Mouse (Mus musculus): Measurements from ENCODE around the gene Ermard. TPM values are rescaled to one million over a fixed set of nuclear protein-coding genes. Genes with fewer than 3 reads are reported as not detected.

Ermard gene
- total RNA-seq, 2 experiments from 2014 or later: 26.7 to 96.5 TPM

DNA sequence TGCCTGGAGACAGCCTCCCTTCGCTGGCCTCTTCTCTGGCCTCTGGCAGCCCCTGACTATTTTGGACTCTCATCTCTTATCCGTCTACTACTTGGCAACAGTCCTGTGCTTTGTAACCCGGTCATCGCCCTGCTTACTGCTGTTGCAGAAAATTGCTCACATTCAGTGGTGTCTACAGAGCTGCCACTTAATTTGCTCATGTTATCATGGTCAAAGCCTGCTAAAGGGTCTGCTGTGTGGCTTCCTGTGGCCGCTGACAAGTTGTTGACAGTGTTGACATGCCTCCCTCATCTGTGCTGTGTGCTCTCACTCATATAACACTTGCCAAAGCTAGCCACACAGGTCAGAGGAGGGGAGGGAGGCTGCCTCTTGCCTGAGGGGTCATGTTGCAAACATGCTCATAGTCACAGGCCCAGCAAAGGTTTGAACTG lies 17.2 kb downstream of the Ermard start:
- no peak for ATAC-seq (replicated peaks; ENCODE audit: low FRiP score, low TSS enrichment, poor library complexity, severe bottlenecking)

GRCm38 (mm10) chr17:15059646-15060045 lies 18.6 kb downstream of the Ermard start:
- ATAC-seq (replicated peaks; ENCODE audit: low FRiP score, low TSS enrichment, poor library complexity, severe bottlenecking): no peak

DNA sequence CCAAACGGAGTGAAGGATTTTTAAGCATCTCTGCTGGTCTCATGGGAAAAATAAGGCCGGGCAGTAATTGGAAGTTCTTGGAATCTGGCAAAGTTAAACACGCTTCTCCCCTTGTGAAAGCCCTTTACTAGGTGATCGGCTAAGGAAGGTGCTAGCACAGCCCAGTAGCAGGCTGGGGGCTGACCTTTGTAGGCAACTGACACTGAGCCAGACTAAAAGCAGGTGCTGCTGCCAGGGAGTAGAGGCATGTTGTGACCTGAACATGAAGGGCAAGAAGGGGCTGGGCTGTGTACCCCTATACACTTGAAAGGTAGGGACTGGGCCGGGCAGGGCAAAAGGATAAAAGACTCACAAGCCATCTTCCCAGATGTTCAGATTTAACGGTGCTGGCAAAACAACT lies 19.3 kb downstream of the Ermard start:
- ATAC-seq (replicated peaks; ENCODE audit: low FRiP score, low TSS enrichment, poor library complexity, severe bottlenecking): no peak

DNA sequence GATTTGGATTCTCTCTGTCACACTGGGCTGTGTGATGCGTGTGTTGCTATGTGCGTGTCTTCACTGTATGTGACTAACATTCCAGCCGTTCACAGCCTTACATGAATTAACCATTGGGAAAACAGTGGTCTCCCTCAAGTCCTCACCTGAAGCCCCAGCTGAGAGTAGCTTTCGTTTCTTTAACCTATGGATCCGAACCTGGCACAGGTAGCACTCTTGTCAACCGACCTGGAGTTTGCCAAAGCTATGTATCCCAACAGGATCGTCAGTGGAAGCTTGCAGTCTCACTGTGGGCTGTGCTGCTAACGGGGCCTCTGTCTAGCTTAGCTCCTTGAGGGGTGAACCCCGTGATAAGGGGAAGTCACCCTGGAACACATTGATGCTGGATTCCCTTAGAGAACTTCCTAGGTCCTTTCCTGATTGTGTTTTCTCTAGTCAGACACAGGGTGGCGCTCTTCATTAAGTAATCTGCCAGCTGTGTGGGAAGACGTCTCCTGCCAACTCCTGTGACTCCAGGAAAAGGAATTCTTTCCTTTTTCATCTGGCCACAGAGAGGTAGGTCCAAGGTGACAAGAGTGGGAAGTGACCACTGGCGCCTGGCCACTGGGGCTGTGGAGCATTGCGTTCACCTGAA lies 24.5 kb downstream of the Ermard start:
- peak; percentile 64 for ATAC-seq (replicated peaks; ENCODE audit: low FRiP score, low TSS enrichment, poor library complexity, severe bottlenecking)

DNA sequence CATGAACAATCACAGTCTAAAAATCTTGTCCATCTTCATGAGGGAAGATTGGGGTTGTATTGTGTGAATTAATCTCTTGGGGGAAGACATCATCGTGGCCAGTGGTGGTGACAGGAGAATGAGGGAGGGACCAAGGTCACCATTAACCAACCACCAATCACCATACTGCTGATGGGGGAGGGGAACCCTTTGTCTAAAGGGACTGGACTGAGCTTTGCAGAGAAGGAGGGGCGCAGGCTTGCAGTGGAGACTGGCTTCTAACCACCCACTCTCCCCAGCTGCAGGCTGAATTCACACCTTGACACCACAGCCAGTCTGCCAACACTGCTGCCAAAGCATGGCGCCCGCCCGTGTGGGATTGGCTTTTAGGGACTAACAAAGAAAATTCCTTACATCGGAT lies 25.1 kb downstream of the Ermard start:
- ATAC-seq (replicated peaks; ENCODE audit: low FRiP score, low TSS enrichment, poor library complexity, severe bottlenecking): peak; percentile 36; the same call in 1 of the 2 replicates

- no peak for ATAC-seq (replicated peaks; ENCODE audit: low FRiP score, low TSS enrichment, poor library complexity, severe bottlenecking)
These were observed 25.9 kb downstream of the Ermard start for GRCm38 (mm10) chr17:15066911-15067310.

DNA sequence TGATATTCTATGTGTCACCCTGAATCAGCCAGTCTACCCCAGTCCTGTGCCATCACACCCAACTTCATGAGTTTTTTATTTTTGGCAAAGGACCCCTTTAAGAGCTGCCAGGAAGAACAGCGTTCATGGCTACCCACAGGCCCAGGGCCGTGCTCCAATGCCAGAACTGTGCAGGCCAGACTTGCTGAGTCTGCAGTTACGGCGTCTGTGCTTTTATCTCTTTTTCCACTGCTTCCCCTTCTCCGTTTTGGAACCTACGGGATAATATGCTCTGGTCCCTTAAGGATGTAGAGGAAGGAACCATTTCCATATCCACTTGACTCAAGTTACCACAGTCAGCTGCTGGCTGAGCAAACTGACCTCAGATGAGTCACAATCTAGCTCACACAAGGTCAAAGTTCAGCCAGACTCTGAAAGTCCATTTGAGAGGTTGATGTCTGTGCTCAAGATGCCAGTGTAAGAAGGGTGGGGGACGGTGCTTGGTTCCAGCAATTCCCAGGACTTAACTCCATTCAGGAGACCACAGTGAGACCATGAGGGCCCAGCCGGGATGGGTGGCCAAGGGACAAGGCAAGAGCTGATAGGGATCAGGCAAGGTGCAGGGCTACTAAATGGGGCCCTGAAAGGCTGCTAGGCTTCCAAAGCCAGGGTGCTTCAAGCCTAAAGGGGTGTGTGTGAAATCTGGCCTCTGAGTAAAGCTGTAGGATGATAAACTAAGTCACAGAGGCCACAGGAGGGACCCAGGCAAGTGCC lies 27.2 kb downstream of the Ermard start:
- ATAC-seq (replicated peaks; ENCODE audit: low FRiP score, low TSS enrichment, poor library complexity, severe bottlenecking): no peak

- ATAC-seq (replicated peaks; ENCODE audit: low FRiP score, low TSS enrichment, poor library complexity, severe bottlenecking): no peak
These were observed 28.1 kb downstream of the Ermard start for GRCm38 (mm10) chr17:15069124-15069523.

- no peak for ATAC-seq (replicated peaks; ENCODE audit: low FRiP score, low TSS enrichment, poor library complexity, severe bottlenecking)
These were observed 31.2 kb downstream of the Ermard start for GRCm38 (mm10) chr17:15072211-15072610.

- no peak for ATAC-seq (replicated peaks; ENCODE audit: low FRiP score, low TSS enrichment, poor library complexity, severe bottlenecking)
These were observed 34.0 kb downstream of the Ermard start for GRCm38 (mm10) chr17:15075033-15075432.

GRCm38 (mm10) chr17:15077536-15077935 lies 36.5 kb downstream of the Ermard start:
- ATAC-seq (replicated peaks; ENCODE audit: low FRiP score, low TSS enrichment, poor library complexity, severe bottlenecking): peak; percentile 98

DNA sequence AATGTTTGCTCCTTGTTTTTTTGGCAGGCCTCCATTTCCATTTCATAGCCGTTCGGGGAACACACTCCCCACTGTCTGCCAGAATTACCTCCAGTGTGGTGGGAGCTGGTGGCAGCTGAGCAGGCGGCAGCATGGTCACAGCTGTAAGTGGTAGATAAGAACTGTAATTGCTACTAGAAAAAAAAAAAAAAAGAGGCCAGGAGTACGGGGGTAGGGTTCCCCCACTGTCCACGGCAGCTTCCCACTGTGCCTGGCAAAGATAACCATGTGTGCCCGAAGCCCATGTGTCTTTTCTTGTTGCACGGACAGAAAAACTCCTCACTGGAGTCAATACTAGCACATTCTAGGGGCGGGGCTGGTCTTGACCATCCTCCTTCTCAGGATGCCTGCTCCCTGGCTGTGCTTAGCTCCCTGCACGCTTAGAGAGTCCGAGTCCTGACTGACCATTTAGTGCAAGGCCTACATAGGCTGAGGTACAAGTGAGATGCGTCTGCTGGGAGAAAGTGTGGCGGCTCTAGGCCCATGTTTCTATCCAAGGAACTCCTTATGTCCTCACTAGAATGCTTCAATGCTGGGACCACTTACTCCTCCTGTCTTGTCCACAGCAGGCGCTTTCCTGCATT lies 43.3 kb downstream of the Ermard start:
- ATAC-seq (replicated peaks; ENCODE audit: low FRiP score, low TSS enrichment, poor library complexity, severe bottlenecking): peak; percentile 95

DNA sequence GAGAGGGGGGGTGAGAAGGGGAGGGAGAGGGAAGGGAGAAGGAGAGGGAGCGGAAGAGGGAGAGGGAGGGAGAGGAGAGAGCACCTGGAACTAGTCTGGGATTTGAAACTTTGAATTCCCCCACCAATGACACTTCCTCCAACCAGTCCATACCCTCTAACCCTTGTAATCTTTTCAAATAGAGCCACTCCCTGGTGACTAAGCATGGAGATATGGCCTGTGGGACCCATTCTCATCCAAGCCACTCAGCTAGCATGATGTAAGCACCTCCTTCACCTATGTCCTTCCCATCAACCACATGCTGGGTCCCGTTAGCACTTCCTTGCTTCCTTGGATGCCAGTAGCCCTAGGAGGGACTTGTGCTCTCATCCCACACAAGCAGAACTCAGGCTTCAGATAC lies 44.0 kb downstream of the Ermard start:
- no peak for ATAC-seq (replicated peaks; ENCODE audit: low FRiP score, low TSS enrichment, poor library complexity, severe bottlenecking)

DNA sequence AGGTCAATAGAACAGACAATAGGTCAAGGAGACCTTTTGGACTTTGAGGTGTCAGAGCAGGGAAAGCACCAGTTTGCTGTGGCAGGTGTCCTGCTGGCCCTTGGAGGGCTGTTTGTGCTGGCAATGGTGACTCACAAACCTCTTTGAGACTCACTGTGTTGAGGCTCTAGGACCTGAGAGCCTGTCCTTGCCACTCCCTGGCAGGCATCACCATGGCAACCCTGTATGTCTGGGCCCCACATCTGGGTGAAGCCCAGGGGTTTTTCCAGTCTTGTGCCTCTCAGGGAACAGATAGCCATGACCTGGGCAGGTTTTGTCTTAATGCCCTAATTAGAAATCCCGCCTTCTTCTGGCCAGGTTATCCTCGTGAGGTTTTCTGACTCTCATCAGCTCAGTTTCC lies 47.2 kb downstream of the Ermard start:
- no peak for ATAC-seq (replicated peaks; ENCODE audit: low FRiP score, low TSS enrichment, poor library complexity, severe bottlenecking)

GRCm38 (mm10) chr17:15088591-15089001 lies 47.6 kb downstream of the Ermard start:
- no peak for ATAC-seq (replicated peaks; ENCODE audit: low FRiP score, low TSS enrichment, poor library complexity, severe bottlenecking)

DNA sequence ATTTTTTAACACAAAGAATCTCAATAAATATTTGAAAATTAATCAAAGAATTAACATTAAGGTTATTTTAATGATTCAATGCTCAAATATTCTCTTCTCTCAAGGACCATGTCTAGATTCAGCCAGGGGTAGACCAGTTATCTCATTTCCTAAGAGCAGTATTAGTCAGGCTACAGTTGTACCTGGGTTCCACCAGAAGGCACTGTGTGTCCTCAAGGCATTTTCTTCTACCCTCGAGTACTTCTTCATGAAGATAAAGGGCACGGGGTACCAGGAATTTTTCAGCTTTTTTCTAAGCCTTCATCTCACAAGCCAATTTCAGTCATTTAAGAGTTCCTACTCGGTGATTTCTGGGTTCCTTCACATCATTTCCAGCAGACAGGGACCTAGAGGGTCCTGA lies 50.7 kb downstream of the Ermard start:
- no peak for ATAC-seq (replicated peaks; ENCODE audit: low FRiP score, low TSS enrichment, poor library complexity, severe bottlenecking)

- ATAC-seq (replicated peaks; ENCODE audit: low FRiP score, low TSS enrichment, poor library complexity, severe bottlenecking): no peak
These were observed 52.5 kb downstream of the Ermard start for GRCm38 (mm10) chr17:15093523-15093922.

- peak; percentile 43; the same call in 1 of the 2 replicates for ATAC-seq (replicated peaks; ENCODE audit: low FRiP score, low TSS enrichment, poor library complexity, severe bottlenecking)
These were observed 55.8 kb downstream of the Ermard start for GRCm38 (mm10) chr17:15096853-15097252.

GRCm38 (mm10) chr17:15098677-15099076 lies 57.7 kb downstream of the Ermard start:
- no peak for ATAC-seq (replicated peaks; ENCODE audit: low FRiP score, low TSS enrichment, poor library complexity, severe bottlenecking)

GRCm38 (mm10) chr17:15101355-15101754 lies 60.3 kb downstream of the Ermard start:
- no peak for ATAC-seq (replicated peaks; ENCODE audit: low FRiP score, low TSS enrichment, poor library complexity, severe bottlenecking)

Data from megakaryocyte-erythroid progenitor cell, adult 5-6 weeks (primary cell).